Mouse (Mus musculus) Muller cell, postnatal 12 days (primary cell): ENCODE data around the gene Slc5a11.
A peak's percentile ranks its signal among the peaks of the same experiment; 100 is the strongest.

Experiments used
- DNase-seq: peaks from one replicate; pipeline ENCODE4 v3.0.0-alpha.2; 2015; ENCODE audit errors: inconsistent ontology term

Slc5a11 gene

GRCm38 (mm10) chr7:123283826-123284225 is 69.2 kb downstream of the Slc5a11 start:
- peak; percentile 61 for DNase-seq

DNA sequence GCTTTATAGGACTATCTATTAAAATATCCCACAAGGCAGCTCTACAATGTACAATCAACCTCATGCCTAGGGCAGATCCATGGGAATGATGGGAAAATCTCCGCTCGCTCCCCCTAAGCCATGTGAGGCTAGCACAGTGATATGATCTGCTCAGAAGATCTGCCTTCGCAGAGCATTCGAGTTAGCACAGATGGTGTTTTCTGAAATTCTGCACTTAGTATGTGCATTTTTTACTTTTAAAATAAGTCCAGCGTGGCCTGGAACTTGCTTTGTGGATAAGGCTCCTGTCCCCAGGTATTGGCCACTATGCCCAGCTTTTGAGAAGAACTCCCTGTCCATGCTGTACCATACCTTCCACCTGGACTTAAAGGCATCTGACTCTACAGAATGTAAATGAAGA is 71.3 kb downstream of the Slc5a11 start:
- DNase-seq = no peak

DNA sequence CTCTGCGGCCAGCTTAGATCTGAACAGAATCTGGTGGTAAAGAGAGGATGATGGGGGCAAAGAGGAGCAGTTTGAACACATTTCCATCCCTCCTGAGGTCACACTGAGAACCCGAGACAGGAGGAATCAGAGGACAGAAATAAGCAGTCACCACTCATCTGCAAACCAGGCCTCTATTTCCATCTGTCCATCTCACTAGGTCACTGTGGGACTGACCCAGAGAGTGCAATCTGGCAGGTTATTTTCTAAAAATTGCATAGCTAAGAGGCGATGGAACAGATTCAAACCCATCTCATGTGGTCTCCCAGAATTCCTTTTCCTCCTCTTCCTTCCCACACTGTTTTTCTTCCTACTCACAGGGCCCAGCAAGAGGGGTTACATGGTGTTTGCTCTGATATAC is 73.3 kb downstream of the Slc5a11 start:
- DNase-seq = no peak

GRCm38 (mm10) chr7:123289176-123289575 is 74.6 kb downstream of the Slc5a11 start:
- DNase-seq = no peak

DNA sequence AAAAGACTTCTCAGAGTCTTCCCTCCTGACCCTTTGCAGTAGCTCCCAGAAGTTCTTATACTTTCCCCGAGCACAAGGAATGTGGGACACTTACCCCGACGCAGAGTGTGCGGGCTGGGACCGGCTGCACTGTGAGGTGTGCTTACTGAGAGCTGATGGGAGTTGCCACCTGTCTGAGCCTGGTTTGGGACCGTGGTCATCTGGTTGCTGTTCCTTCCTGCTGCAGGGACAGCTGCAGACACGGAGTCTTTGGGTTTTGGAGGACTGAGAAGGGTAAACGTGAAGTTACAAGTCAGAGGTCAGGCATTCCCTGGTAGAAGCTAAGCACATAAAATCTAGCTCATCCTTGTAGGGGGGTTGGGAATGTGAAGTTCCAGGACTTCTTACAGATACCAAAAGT is 77.4 kb downstream of the Slc5a11 start:
- DNase-seq = no peak

- DNase-seq = peak; percentile 40
These were observed 79.3 kb downstream of the Slc5a11 start for GRCm38 (mm10) chr7:123293898-123294297.

DNA sequence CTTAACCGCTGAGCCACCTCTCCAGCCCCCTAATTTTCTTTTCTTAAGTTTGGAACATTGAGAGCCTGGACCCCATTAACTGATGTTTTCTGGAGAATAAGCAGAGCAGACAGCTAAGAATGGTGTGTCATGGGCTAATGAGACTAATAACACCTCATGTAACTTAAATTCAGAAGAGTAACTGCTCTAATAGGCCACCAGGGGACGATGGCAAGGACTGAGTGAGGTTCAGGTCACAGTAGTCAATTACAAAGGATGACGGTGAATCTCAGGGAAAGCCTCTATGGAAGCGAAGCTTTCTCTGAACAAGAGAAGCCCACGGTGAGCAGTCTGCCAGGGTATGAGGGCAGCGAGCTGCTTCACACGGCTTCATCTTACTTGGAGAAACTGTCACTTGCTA is 80.8 kb downstream of the Slc5a11 start:
- no peak for DNase-seq

DNA sequence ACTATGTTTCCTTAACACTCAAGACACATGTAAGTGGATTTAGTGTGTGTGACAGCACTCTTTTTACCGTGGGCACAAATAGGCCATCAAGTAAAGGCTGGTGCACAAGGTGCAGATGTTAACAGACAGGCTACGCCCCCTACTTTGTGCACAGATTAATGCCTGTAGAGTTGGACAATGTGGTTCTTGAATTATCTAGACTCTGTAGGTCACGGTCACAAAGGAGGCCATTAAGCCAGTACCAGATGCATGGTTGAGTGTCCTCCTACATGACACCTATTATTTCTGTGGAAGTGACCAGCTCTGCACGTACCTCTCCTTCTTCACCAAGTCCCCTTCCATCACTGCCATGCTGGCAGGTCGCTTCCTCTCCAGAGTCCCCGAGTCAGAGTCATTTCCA is 81.5 kb downstream of the Slc5a11 start:
- DNase-seq = no peak

GRCm38 (mm10) chr7:123298225-123298624 is 83.6 kb downstream of the Slc5a11 start:
- peak; percentile 89 for DNase-seq

GRCm38 (mm10) chr7:123300258-123300657 is 85.7 kb downstream of the Slc5a11 start:
- DNase-seq = no peak

- DNase-seq = no peak
These were observed 90.8 kb downstream of the Slc5a11 start for GRCm38 (mm10) chr7:123305397-123305796.

- no peak for DNase-seq
These were observed 92.7 kb downstream of the Slc5a11 start for GRCm38 (mm10) chr7:123307236-123307635.

DNA sequence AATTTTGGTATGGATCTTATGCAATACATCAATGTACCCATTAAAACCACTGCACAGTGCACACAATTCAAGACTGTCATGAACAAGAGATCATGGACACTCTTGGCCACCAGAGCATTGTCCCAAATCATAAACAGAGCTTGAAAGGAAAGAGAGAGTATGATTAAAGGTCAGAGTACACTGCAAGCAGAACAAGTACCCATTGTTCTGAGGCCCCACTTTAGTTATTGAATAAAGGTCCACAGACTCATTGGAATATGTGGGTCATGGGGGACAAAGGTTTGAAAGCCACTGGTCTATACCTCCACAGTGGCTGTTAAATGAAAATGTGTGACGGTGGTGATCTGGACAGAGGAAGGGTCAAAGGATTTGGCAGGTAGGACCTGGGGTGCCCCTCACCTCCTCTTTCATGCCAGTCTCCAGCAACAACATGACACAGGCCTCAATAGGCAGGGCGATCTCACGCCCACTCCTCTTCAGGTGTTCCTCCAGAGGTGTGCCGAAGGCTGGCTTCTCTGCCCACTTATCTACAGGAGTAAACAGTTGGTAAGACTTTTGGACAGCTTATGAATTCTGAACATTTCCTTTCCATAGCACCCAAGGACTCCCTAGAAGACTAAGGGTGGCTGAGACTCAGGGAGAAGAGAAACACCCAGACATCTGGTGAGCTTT is 93.4 kb downstream of the Slc5a11 start:
- no peak for DNase-seq

DNA sequence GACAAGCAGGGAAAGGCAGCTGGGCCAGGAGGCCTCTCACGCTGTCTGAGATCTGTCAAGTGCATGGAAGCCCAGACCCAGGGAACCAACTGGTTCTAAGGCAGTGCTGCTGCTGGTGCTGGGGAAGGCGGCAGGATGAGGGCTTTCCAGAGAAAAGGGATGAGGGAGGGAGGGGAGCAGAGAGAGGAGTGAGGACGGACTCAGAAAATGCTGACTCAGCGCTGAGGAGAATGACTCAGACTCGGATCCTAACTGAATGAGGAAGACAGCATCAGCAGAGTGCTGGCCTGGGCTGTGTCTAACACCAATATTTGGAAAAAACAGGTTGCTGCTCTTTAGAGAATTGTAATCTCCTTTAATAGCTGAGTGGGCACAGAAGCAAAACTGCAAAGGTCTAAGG is 97.3 kb downstream of the Slc5a11 start:
- no peak for DNase-seq

DNA sequence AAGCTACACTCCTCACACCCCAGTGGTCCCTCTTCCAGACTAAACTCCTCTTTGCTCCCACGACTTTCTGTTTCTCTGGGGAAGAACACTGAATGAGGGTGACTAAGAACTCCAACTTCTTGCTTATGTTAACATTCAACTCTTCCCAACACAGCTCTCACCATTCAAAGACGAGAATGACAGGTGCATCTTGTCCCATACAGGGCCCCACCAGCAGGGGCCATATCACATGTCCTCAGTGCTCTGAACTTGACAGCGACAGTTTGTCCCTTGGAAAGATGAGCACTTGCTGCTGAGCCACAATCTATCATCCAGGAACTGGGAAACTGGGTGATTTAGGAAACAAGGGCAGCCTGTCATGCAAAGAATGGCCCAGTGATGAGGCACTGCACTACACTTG is 98.2 kb downstream of the Slc5a11 start:
- DNase-seq = no peak

DNA sequence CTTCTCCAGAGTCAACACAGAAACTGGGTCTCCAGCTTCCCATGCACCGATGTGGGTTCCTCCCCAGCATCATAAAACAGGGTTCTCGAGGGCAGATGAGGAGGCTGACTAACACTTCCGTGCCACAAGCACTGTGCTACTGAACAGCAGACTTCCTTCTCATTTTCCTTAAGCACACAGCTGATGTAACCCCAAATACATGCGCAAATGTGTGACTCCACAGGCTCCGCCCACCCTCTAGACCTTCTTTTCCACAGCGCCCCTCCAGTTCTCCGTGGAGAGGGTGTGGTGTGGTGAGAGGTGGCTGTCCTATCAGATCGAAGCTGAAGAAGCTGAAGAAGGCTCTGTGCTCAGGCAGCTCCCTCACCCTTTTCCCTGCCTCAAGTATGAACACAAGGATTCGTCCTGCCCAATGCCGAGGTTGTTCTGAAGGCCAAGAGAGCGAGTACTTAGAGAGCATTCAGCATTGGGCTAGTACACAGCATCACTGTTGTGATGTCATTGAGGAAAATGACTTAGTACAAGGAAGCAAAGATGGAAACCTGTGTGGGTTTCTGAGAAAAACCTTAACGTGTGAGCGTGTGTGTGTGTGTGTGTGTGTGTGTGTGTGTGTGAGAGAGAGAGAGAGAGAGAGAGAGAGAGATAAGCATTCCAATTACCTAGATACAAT is 108.0 kb downstream of the Slc5a11 start:
- DNase-seq = no peak
